Mouse (Mus musculus): ENCODE data around the gene Kcnn3. TPM values are rescaled to one million over a fixed set of nuclear protein-coding genes. Genes with fewer than 3 reads are reported as not detected.

The Kcnn3 gene
- polyA plus RNA-seq, 1 experiment from 2014 or later, result 2.5 TPM

- WGBS, result 89% methylated on average over 5 of the region's 5 CpGs
- Histone ChIP-seq H3K9me3 (no peaks in the 10 kb centered on the region), H3K4me2 (replicated peaks) (no peak overlapping the region), H3K36me3 (no peaks in the 10 kb centered on the region), H3K4me3 (no peak overlapping the region), H3K9ac (no peak overlapping the region), H3K4me1 (peaks cover 8% of the 10 kb centered on the region), H3K27ac (no peak overlapping the region), H3K27me3 (no peaks in the 10 kb centered on the region)
- no peak for ATAC-seq (ENCODE audit: insufficient number of reproducible peaks, insufficient read depth, low FRiP score, low TSS enrichment)
Observed at GRCm38 (mm10) chr3:89494630-89495029, 25.3 kb upstream of the Kcnn3 start.

GRCm38 (mm10) chr3:89496366-89496765, 23.6 kb upstream of the Kcnn3 start:
- H3K36me3 ChIP-seq, result no peaks in the 10 kb centered on the region
- H3K27ac ChIP-seq, result no peak overlapping the region
- no peak overlapping the region for H3K9ac ChIP-seq
- H3K27me3 ChIP-seq, result no peaks in the 10 kb centered on the region
- 62% methylated on average over 3 of the region's 3 CpGs for WGBS
- H3K9me3 ChIP-seq, result no peaks in the 10 kb centered on the region
- no peak overlapping the region for H3K4me3 ChIP-seq
- H3K4me1 ChIP-seq, result peaks cover 8% of the 10 kb centered on the region
- H3K4me2 ChIP-seq (replicated peaks), result no peak overlapping the region
- no peak for ATAC-seq (ENCODE audit: insufficient number of reproducible peaks, insufficient read depth, low FRiP score, low TSS enrichment)

- Histone ChIP-seq H3K9ac (no peak overlapping the region), H3K4me1 (no peaks in the 10 kb centered on the region; the same call in 1 of the 2 replicates), H3K27me3 (no peaks in the 10 kb centered on the region), H3K36me3 (no peaks in the 10 kb centered on the region), H3K9me3 (no peaks in the 10 kb centered on the region), H3K4me3 (no peak overlapping the region), H3K27ac (no peak overlapping the region), H3K4me2 (replicated peaks) (no peak overlapping the region)
- ATAC-seq (ENCODE audit: insufficient number of reproducible peaks, insufficient read depth, low FRiP score, low TSS enrichment), result no peak
- 44% methylated on average over 7 of the region's 7 CpGs for WGBS
Observed at GRCm38 (mm10) chr3:89499696-89500095, 20.3 kb upstream of the Kcnn3 start.

DNA sequence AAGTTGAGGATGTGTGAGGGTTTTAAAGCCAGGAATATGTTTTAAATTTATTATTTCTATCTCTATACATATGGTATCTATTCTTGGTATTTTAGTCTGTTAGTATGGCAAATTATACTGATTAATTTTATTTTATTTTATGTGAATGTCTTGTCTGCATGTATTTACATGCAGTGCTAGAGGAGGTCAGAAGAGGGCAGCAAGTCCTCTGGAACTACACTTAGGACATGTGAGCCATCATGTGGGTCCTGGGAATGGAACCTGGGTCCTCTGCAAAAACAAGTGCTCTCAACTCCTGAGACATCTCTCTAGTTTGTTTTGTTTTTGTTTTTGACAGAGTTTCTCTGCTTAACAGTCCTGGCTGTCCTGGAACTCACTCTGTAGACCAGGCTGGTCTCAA, 18.5 kb upstream of the Kcnn3 start:
- no peaks in the 10 kb centered on the region for H3K9me3 ChIP-seq
- no peak for ATAC-seq (ENCODE audit: insufficient number of reproducible peaks, insufficient read depth, low FRiP score, low TSS enrichment)
- no peaks in the 10 kb centered on the region for H3K36me3 ChIP-seq
- H3K4me1 ChIP-seq, result no peaks in the 10 kb centered on the region; the same call in 1 of the 2 replicates
- H3K4me2 ChIP-seq (replicated peaks), result no peak overlapping the region
- no peak overlapping the region for H3K4me3 ChIP-seq
- H3K27me3 ChIP-seq, result no peaks in the 10 kb centered on the region
- H3K9ac ChIP-seq, result no peak overlapping the region
- no peak overlapping the region for H3K27ac ChIP-seq

- no peak overlapping the region for H3K27ac ChIP-seq
- H3K36me3 ChIP-seq, result no peaks in the 10 kb centered on the region
- H3K9me3 ChIP-seq, result no peaks in the 10 kb centered on the region
- ATAC-seq (ENCODE audit: insufficient number of reproducible peaks, insufficient read depth, low FRiP score, low TSS enrichment), result no peak
- H3K27me3 ChIP-seq, result no peaks in the 10 kb centered on the region
- H3K4me3 ChIP-seq, result no peak overlapping the region
- no peaks in the 10 kb centered on the region; the same call in 1 of the 2 replicates for H3K4me1 ChIP-seq
- 75% methylated on average over 7 of the region's 7 CpGs for WGBS
- H3K9ac ChIP-seq, result no peak overlapping the region
- no peak overlapping the region for H3K4me2 ChIP-seq (replicated peaks)
Observed at GRCm38 (mm10) chr3:89502551-89502950, 17.4 kb upstream of the Kcnn3 start.

DNA sequence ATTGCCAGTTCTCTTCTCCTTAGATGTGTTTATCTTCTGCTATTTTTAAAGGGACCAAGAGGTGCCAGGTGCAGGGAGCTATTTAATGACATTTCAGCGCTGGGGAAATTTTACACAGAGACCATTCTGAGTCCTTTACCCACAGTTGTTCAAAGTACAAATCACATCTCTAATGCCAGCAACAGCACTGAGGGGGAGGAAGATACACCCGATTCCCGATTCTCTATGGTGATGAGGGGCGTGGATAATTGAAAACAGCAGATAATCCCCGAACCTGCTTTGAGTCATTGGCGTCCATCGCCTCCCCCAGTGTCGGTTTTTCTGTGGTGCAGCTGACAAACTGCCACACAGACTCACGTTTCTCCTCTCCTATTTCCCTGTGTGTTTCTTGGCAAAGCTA, 11.9 kb upstream of the Kcnn3 start:
- peaks cover 20% of the 10 kb centered on the region for H3K4me1 ChIP-seq
- ATAC-seq (ENCODE audit: insufficient number of reproducible peaks, insufficient read depth, low FRiP score, low TSS enrichment), result no peak
- H3K4me3 ChIP-seq, result no peak overlapping the region
- H3K4me2 ChIP-seq (replicated peaks), result peak overlapping the region; percentile 21; the same call in 1 of the 2 replicates
- H3K9ac ChIP-seq, result no peak overlapping the region
- H3K36me3 ChIP-seq, result no peaks in the 10 kb centered on the region
- no peaks in the 10 kb centered on the region for H3K9me3 ChIP-seq
- no peak overlapping the region for H3K27ac ChIP-seq
- 15% methylated on average over 9 of the region's 9 CpGs for WGBS
- peaks cover 29% of the 10 kb centered on the region for H3K27me3 ChIP-seq

GRCm38 (mm10) chr3:89510979-89511378, 9.0 kb upstream of the Kcnn3 start:
- ATAC-seq (ENCODE audit: insufficient number of reproducible peaks, insufficient read depth, low FRiP score, low TSS enrichment), result no peak
- Histone ChIP-seq H3K36me3 (no peaks in the 10 kb centered on the region), H3K4me2 (replicated peaks) (0 out of 2 replicates have a peak overlapping the region, but pooled peaks have one; percentile 27), H3K4me1 (peaks cover 20% of the 10 kb centered on the region), H3K9me3 (no peaks in the 10 kb centered on the region), H3K4me3 (no peak overlapping the region), H3K9ac (no peak overlapping the region), H3K27ac (no peak overlapping the region), H3K27me3 (peaks cover 29% of the 10 kb centered on the region)
- WGBS, result 24% methylated on average over 4 of the region's 4 CpGs

DNA sequence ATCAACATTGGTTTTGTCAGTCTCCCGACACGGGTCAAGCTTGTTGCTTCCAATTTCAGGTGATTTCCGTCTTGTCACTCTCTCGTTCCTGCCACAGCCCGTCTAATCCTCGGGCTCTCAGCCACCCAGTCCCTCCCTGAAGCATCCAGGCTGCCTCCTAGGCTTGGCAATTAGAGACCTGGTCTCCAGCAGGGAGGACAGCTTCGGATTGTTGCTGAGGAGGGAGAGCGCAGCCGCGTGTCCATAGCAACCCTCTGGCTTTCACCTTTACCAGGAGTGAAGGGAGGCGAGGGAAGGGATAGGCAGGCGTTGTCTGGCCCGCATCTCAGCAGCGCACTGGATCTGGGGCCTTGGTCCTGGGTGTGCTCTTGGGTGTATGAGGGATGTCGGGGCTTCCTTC, 8.6 kb upstream of the Kcnn3 start:
- WGBS, result 18% methylated on average over 15 of the region's 15 CpGs
- H3K9me3 ChIP-seq, result no peaks in the 10 kb centered on the region; the same call in 1 of the 2 replicates
- peaks cover 29% of the 10 kb centered on the region for H3K27me3 ChIP-seq
- no peak overlapping the region for H3K4me3 ChIP-seq
- no peaks in the 10 kb centered on the region for H3K36me3 ChIP-seq
- ATAC-seq (ENCODE audit: insufficient number of reproducible peaks, insufficient read depth, low FRiP score, low TSS enrichment), result no peak
- H3K9ac ChIP-seq, result 0 out of 2 replicates have a peak overlapping the region, but pooled peaks have one; percentile 15
- peaks cover 20% of the 10 kb centered on the region for H3K4me1 ChIP-seq
- H3K4me2 ChIP-seq (replicated peaks), result 0 out of 2 replicates have a peak overlapping the region, but pooled peaks have one; percentile 27
- no peak overlapping the region for H3K27ac ChIP-seq

DNA sequence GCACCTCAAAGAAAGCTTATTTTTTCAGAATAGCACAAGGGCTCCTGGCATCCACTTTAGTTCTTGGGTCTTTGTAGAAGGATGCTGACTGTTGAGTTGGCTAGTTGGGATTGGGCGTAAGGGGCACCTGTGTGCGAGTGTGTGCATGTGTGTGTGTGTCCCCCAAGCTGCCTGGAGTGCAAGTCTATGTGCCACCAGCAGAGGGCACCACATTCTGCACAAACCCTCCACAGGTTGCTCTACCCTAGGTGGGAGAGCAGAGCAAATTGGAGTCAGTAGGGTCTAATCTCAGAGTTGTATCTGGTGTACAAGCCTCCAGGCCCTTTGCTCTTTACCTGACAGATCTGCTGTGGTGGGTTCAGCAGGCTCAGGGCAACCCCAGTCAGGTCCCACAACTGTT, 7.7 kb upstream of the Kcnn3 start:
- peaks cover 20% of the 10 kb centered on the region for H3K4me1 ChIP-seq
- H3K27me3 ChIP-seq, result peaks cover 29% of the 10 kb centered on the region
- no peak overlapping the region for H3K4me3 ChIP-seq
- no peak overlapping the region for H3K27ac ChIP-seq
- no peak for ATAC-seq (ENCODE audit: insufficient number of reproducible peaks, insufficient read depth, low FRiP score, low TSS enrichment)
- no peak overlapping the region for H3K4me2 ChIP-seq (replicated peaks)
- H3K9me3 ChIP-seq, result no peaks in the 10 kb centered on the region; the same call in 1 of the 2 replicates
- no peak overlapping the region for H3K9ac ChIP-seq
- no peaks in the 10 kb centered on the region for H3K36me3 ChIP-seq
- WGBS, result 87% methylated on average over 2 of the region's 2 CpGs

GRCm38 (mm10) chr3:89515444-89515843, 4.5 kb upstream of the Kcnn3 start:
- H3K9me3 ChIP-seq, result no peaks in the 10 kb centered on the region; the same call in 1 of the 2 replicates
- 67% methylated on average over 11 of the region's 11 CpGs for WGBS
- H3K4me2 ChIP-seq (replicated peaks), result no peak overlapping the region
- no peak overlapping the region for H3K27ac ChIP-seq
- no peak overlapping the region for H3K4me3 ChIP-seq
- H3K9ac ChIP-seq, result no peak overlapping the region
- H3K27me3 ChIP-seq, result peaks cover 26% of the 10 kb centered on the region
- no peaks in the 10 kb centered on the region for H3K36me3 ChIP-seq
- ATAC-seq (ENCODE audit: insufficient number of reproducible peaks, insufficient read depth, low FRiP score, low TSS enrichment), result no peak
- H3K4me1 ChIP-seq, result peaks cover 9% of the 10 kb centered on the region

- H3K9ac ChIP-seq, result no peak overlapping the region
- 86% methylated on average over 5 of the region's 5 CpGs for WGBS
Observed at GRCm38 (mm10) chr3:89516321-89516720, 3.6 kb upstream of the Kcnn3 start.

DNA sequence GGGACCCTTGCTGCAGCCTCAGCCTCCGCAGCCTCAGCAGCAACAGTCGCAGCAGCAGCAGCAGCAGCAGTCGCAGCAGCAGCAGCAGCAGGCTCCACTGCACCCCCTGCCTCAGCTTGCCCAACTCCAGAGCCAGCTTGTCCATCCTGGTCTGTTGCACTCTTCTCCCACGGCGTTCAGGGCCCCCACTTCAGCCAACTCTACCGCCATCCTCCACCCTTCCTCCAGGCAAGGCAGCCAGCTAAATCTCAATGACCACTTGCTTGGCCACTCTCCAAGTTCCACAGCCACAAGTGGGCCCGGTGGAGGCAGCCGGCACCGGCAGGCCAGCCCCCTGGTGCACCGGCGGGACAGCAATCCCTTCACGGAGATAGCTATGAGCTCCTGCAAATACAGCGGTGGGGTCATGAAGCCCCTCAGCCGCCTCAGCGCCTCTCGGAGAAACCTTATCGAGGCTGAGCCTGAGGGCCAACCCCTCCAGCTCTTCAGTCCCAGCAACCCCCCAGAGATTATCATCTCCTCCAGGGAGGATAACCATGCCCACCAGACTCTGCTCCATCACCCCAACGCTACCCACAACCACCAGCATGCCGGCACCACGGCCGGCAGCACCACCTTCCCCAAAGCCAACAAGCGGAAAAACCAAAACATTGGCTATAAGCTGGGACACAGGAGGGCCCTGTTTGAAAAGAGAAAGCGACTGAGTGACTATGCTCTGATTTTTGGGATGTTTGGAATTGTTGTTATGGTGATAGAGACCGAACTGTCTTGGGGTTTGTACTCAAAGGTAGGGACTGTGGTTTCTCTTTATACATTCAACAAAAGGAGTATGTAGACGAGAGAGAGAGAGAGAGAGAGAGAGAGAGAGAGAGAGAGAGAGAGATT, 896 bp downstream of the Kcnn3 start:
- Histone ChIP-seq H3K27me3 (peaks cover 38% of the 10 kb centered on the region), H3K9ac (peak overlapping the region; percentile 56), H3K36me3 (no peaks in the 10 kb centered on the region), H3K27ac (no peak overlapping the region), H3K4me1 (peaks cover 28% of the 10 kb centered on the region), H3K4me3 (peak overlapping the region; percentile 38), H3K4me2 (replicated peaks) (peak overlapping the region; percentile 91), H3K9me3 (no peaks in the 10 kb centered on the region; the same call in 1 of the 2 replicates)
- ATAC-seq (ENCODE audit: insufficient number of reproducible peaks, insufficient read depth, low FRiP score, low TSS enrichment), result 0 out of 2 replicates have a peak, but pooled peaks have one; percentile 25
- WGBS, result 2% methylated on average over 25 of the region's 25 CpGs

More at GRCm38 (mm10) chr3:89516321-89516720, 3.6 kb upstream of the Kcnn3 start:
- Histone ChIP-seq H3K36me3 (no peaks in the 10 kb centered on the region), H3K9me3 (no peaks in the 10 kb centered on the region; the same call in 1 of the 2 replicates), H3K27ac (no peak overlapping the region), H3K27me3 (peaks cover 25% of the 10 kb centered on the region), H3K4me2 (replicated peaks) (no peak overlapping the region), H3K4me3 (no peak overlapping the region), H3K4me1 (peaks cover 15% of the 10 kb centered on the region)
- ATAC-seq (ENCODE audit: insufficient number of reproducible peaks, insufficient read depth, low FRiP score, low TSS enrichment), result no peak

Measured in embryonic facial prominence, embryonic 12.5 days (tissue).